Mouse (Mus musculus) ES-E14 (cell line): Measurements from ENCODE around the gene Hydin.

Experiments used
- CHD2 ChIP-seq: IDR thresholded peaks from 2 replicates; pipeline ENCODE4 v1.6.1; 2014; ENCODE audit warnings: mild to moderate bottlenecking, low read depth, low read length, inconsistent platforms
- HCFC1 ChIP-seq: IDR thresholded peaks from 2 replicates; pipeline ENCODE4 v1.6.1; 2012; ENCODE audit warnings: low read length, inconsistent platforms, borderline replicate concordance; ENCODE audit not compliant: insufficient read depth
- MAFK ChIP-seq: IDR thresholded peaks from 2 replicates; pipeline ENCODE4 v1.6.1; 2014; ENCODE audit warnings: mild to moderate bottlenecking, low read depth, low read length, inconsistent platforms; ENCODE audit not compliant: insufficient read depth
- ZC3H11A ChIP-seq: IDR thresholded peaks from 2 replicates; pipeline ENCODE4 v1.6.1; 2012; ENCODE audit warnings: low read depth, mild to moderate bottlenecking, inconsistent platforms, low read length, borderline replicate concordance
- ZNF384 ChIP-seq: IDR thresholded peaks from 2 replicates; pipeline ENCODE4 v1.6.1; 2012; ENCODE audit warnings: low read depth, low read length, inconsistent platforms

- TF ChIP-seq ZC3H11A (no peak), ZNF384 (no peak), MAFK (no peak), HCFC1 (no peak), CHD2 (no peak)
Observed at GRCm38 (mm10) chr8:110351909-110352308, 85.1 kb downstream of the Hydin start.
